Mouse (Mus musculus): Measurements from ENCODE around the gene Pkdrej. TPM values are rescaled to one million over a fixed set of nuclear protein-coding genes. Genes with fewer than 3 reads are reported as not detected.
"Not testable (repeated sequence)": the region's sequence is repeated elsewhere in the genome, so short reads cannot be mapped to it uniquely, and the experiment has no call there.

Pkdrej gene
- total RNA-seq (2014; fragmentation: Nextera tagmentation) (0.04 and 0.35 TPM in 2 replicates), total RNA-seq (2017) (0.33 TPM in 1 of 2 replicates, not detected in the other)

DNA sequence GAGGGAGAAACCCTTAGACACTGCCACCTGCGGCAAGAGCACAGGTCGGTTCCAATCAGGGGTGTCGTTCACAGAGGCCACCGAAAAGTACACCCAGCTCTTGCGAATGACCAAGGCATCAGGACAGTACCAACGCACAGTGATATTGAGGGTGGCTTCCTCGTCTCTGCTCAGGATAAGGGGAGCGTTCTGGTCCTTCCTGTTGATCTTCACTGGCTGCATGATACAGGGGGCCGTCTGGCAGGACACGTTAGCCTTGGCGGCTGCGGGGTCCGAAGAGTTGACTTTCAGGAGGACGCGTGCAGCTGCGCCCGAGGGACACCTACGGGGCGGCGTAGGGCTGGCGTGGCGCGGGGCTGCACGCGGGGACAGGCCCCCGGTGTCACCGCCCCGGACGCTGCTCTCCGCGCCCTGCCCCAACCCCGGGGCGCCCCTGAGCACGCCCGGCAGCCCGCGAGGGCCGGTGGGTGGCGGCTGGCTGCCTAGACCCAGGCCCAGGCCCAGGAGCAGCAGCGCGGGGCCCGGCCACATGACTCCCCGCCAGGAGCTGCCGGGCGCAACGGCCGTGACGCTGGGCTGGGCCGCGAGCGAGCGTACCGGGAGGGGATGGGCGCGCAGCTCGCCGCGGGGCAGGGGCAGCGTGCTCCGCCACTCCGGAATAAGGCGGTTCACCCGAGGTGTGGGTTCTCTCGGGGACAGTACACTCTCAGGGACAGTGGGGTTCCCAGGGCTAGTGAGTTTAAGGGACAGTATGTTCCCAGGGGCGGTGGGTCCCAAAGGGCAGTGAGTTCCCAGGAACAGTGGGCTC, at the start of gene Pkdrej:
Gene Pkdrej (minus strand): TSS at position 532 of the 808 bp plus-strand sequence.
- ATAC-seq (replicated peaks; ENCODE audit: low FRiP score, low TSS enrichment, poor library complexity, severe bottlenecking) = peak; percentile 67; the same call in 1 of the 2 replicates

DNA sequence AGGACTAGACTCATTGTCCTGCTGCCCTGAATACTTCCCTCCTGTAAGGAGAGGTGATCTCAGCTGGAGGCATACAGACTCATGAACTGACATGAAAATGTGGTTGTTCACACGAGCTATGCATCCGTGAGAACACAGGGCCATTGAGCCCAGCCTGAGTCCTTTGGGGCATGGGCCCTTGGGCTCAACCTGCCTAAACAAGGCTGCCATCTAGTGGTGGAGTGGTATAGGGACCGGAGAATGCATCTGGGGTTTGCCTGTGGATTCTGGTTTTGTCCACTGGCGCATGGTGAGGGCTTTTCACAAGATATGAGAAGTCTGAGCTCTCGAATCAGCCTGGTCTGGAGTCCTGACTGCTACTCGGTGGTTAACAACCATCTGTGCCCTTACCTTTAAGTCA, 46.2 kb upstream of the Pkdrej start:
- ATAC-seq (replicated peaks; ENCODE audit: low FRiP score, low TSS enrichment, poor library complexity, severe bottlenecking) = peak; percentile 84

- ATAC-seq (replicated peaks; ENCODE audit: low FRiP score, low TSS enrichment, poor library complexity, severe bottlenecking) = not testable (repeated sequence)
Measured at GRCm38 (mm10) chr15:85865913-85866312, 44.4 kb upstream of the Pkdrej start.

GRCm38 (mm10) chr15:85859490-85860031, 38.0 kb upstream of the Pkdrej start, which contains the start of gene Gtse1:
Gene Gtse1, plus strand, starts transcription at chr15:85859745.
- ATAC-seq (replicated peaks; ENCODE audit: low FRiP score, low TSS enrichment, poor library complexity, severe bottlenecking) = peak; percentile 99

DNA sequence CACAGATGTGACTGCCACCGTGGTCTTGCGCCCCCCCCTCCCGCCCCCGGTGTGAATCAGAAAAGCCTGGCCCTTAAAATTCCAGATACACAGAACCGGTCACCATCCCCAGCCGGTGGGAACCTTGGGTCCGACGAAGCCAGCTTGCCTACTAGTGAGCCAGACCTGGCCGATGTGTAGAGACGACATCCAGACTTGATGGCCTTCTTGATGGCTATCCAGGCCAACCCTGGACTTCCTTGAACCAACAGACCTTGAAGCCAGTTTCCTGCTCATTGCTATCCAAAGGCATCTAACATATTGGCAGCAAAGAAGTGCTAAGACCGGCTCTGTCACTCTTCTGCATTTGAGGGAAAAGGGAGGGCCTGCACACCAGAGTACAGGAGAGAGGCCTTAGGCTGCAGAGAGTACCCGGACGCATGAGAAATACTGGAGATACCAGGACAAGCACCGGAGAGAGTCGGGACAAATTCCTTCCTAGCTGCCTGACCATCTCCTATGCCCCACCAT, 37.5 kb upstream of the Pkdrej start:
- ATAC-seq (replicated peaks; ENCODE audit: low FRiP score, low TSS enrichment, poor library complexity, severe bottlenecking) = peak; percentile 34

DNA sequence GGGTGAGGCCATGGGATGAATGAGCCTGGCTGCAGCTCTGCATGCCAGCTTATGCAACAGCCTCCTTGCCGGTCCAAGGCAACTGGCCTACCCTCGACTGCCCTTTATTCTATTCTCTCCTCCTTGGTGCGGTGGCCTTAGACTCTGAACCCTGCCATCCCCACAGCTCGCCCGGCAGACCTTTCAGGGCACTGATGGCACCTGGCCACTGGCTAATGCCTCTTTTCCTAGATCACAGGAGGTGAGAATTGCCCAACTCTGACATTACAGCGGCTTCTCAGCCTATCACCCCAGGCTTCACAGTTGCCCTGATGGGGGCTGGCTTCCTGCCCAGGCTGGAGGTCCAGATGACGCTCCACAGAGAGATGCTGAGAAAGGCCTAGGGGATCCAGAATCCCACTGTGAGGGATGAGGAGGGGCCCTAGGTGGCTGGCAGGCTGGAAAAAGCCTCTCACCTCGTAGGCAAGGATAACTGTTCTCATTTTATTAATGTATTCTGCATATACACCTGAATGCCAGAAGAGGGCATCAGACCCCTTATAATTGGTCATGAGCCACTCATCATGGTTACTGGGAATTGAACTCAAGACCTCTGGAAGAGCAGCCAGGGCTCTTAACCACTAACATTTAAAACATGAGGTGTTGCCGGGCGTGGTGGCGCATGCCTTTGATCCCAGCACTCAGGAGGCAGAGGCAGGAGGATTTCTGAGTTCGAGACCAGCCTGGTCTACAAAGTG, 30.3 kb upstream of the Pkdrej start:
- peak; percentile 43; the same call in 1 of the 2 replicates for ATAC-seq (replicated peaks; ENCODE audit: low FRiP score, low TSS enrichment, poor library complexity, severe bottlenecking)

- ATAC-seq (replicated peaks; ENCODE audit: low FRiP score, low TSS enrichment, poor library complexity, severe bottlenecking) = no peak
Measured at GRCm38 (mm10) chr15:85845071-85845470, 23.5 kb upstream of the Pkdrej start.

GRCm38 (mm10) chr15:85841796-85842360, 20.3 kb upstream of the Pkdrej start:
- ATAC-seq (replicated peaks; ENCODE audit: low FRiP score, low TSS enrichment, poor library complexity, severe bottlenecking) = peak; percentile 64

DNA sequence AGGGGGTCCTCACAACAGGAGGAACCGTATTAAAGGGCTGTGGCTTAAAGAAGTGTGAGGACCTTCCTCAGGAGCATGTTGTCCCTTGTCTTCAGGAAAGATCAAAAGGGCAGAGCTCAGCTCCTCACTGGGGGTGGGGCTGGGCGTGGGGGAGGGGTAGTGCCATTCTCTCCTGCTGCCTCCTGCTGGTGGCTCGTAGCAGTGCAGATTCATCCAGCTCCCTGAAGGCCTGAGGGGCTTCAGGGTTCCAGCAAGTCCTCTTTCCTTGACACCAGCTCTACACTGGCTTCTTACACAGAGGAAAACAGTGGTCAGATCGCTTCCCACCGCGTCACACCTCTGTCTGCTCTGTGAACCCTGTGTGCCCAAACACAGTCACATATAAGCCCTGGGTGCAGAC, 19.4 kb upstream of the Pkdrej start:
- ATAC-seq (replicated peaks; ENCODE audit: low FRiP score, low TSS enrichment, poor library complexity, severe bottlenecking) = no peak

DNA sequence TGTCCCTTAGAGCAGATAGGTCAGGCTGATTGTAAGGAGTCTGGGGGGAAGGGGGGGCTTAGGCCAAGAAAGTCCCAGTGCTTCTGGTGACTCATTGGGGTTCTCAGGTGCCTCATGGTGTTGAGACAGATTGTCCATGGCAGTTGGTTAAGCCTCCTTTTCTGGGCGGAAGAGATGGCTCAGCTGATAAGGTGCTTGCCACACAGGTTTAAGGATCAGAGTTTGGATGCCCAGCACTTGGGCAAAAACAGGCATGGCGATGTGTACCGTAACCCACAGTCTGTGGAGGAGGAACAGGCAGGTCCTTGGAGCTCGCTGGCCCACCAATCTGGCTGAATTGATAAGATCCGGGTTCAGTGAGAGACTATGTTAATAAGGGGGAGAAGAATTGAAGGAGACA, 15.4 kb upstream of the Pkdrej start:
- no peak for ATAC-seq (replicated peaks; ENCODE audit: low FRiP score, low TSS enrichment, poor library complexity, severe bottlenecking)

- ATAC-seq (replicated peaks; ENCODE audit: low FRiP score, low TSS enrichment, poor library complexity, severe bottlenecking) = no peak
Measured at GRCm38 (mm10) chr15:85835335-85835734, 13.8 kb upstream of the Pkdrej start.

- ATAC-seq (replicated peaks; ENCODE audit: low FRiP score, low TSS enrichment, poor library complexity, severe bottlenecking) = no peak; the same call in 1 of the 2 replicates
Measured at GRCm38 (mm10) chr15:85832599-85832998, 11.1 kb upstream of the Pkdrej start.

- ATAC-seq (replicated peaks; ENCODE audit: low FRiP score, low TSS enrichment, poor library complexity, severe bottlenecking) = peak; percentile 91
Measured at GRCm38 (mm10) chr15:85831954-85832590, 10.5 kb upstream of the Pkdrej start, which contains the start of gene Ttc38. Gene Ttc38, plus strand, starts transcription at chr15:85832306.

DNA sequence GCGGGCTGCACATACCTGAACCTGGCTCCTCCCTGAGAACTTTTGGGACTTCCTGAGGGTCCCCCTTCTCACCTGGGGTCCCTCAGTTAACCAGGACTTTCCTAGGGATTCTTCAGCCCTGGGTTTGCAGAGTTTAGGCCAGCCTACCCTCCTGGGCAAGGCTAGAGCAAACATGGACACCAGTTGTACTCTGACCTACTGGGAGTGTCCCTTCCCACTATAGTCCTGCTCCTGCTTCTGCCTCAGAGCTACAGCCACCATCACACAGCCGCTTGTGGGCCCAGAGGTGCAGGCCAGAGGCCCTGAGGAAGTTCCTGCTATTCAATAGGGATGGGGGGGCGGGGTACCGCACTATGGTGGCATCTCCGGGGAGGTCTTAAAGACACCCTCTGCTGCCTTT, 7.9 kb upstream of the Pkdrej start:
- no peak for ATAC-seq (replicated peaks; ENCODE audit: low FRiP score, low TSS enrichment, poor library complexity, severe bottlenecking)

- no peak for ATAC-seq (replicated peaks; ENCODE audit: low FRiP score, low TSS enrichment, poor library complexity, severe bottlenecking)
Measured at GRCm38 (mm10) chr15:85828071-85828470, 6.5 kb upstream of the Pkdrej start.

DNA sequence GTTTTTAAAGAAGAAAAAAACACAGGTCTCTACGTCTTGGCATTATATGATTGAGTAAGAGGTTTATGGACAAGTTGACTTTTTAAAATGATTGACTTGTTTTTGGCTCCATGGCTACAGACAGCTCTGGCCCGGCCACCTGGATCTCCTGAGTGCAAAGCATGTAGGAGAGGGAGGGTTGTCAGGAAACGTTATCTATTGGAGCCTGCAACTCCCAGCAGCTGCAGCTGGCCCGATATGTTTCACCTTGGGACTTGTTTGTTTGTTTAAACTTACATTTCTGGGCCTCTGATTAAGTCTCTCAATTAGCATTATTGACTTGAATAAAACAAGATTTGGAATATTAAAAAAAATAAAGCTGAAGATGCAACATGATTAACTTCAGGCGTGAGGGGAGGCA, 5.1 kb upstream of the Pkdrej start:
- ATAC-seq (replicated peaks; ENCODE audit: low FRiP score, low TSS enrichment, poor library complexity, severe bottlenecking) = peak; percentile 96

- ATAC-seq (replicated peaks; ENCODE audit: low FRiP score, low TSS enrichment, poor library complexity, severe bottlenecking) = no peak
Measured at GRCm38 (mm10) chr15:85822011-85822359, 451 bp upstream of the Pkdrej start.

GRCm38 (mm10) chr15:85813428-85813827, 8.1 kb downstream of the Pkdrej start:
- ATAC-seq (replicated peaks; ENCODE audit: low FRiP score, low TSS enrichment, poor library complexity, severe bottlenecking) = no peak
